Mouse (Mus musculus): Measurements from ENCODE around the gene Agbl4. TPM values are rescaled to one million over a fixed set of nuclear protein-coding genes. Genes with fewer than 3 reads are reported as not detected.

The Agbl4 gene
- polyA plus RNA-seq, 1 experiment from 2014 or later: 1.5 TPM

DNA sequence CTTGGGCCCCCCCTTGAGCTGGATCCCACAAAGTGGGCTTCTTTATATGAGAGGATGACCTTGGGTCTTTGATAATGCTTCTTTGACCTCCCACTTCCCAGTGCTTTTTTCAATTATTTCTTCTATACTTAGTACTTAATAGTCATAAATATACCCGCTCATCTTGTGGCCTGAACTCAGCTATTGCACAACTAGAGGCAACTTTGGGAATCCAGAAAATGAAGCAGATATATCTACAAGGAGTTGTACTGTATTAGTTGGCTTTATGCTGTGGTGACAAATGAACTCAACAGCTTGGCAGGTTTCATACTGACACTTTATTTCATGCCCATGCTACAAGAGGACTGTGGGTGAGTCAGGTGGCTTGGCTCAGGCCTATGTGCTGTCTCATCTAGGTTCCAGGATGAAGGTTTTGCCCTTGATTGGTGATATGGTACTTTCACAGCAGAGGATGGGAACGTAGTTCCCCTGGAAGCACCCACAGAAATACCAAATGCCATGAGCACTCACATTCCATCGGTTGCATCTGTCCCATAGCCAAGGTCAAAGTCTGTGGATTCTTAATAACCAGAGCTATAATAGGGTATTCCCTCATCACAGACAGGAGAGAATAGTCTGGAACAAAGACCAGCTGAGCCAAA lies 1197.3 kb downstream of the Agbl4 start:
- WGBS: 79% methylated on average over 3 of the region's 3 CpGs
- Histone ChIP-seq H3K27ac (no peak overlapping the region), H3K27me3 (no peaks in the 10 kb centered on the region), H3K9ac (no peak overlapping the region), H3K4me2 (no peak overlapping the region), H3K36me3 (no peaks in the 10 kb centered on the region), H3K9me3 (replicated peaks) (no peaks in the 10 kb centered on the region), H3K4me1 (replicated peaks) (peaks cover 15% of the 10 kb centered on the region), H3K4me3 (no peak overlapping the region)
- no peak for ATAC-seq (replicated peaks; ENCODE audit: insufficient number of reproducible peaks, insufficient read depth, low FRiP score, low read depth)

DNA sequence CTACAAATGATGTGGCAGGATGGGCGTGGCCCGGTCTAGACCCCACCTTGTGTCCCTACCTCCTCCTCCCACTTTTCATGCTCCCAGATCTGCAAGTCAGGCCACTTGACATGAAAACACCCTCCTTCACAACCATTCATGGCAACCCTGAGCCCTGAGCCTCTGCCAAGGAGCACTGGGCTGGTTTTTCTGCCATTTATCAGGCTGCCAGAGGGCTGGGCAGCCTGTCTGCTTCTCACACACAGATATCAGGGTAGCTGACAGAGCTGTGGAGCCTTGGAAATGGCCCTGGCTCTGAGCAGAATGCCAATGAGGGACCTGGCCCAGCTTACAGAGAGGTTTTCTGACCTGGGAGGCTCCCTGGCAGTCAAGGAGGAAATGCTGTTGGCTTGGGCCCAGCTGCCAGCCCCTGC lies 1199.8 kb downstream of the Agbl4 start:
- no peaks in the 10 kb centered on the region for H3K27me3 ChIP-seq
- H3K27ac ChIP-seq: peak overlapping the region; percentile 57
- H3K36me3 ChIP-seq: no peaks in the 10 kb centered on the region
- peak; percentile 77 for ATAC-seq (replicated peaks; ENCODE audit: insufficient number of reproducible peaks, insufficient read depth, low FRiP score, low read depth)
- WGBS: 73% methylated on average over 2 of the region's 2 CpGs
- H3K4me2 ChIP-seq: no peak overlapping the region
- H3K4me1 ChIP-seq (replicated peaks): peaks cover 17% of the 10 kb centered on the region
- H3K4me3 ChIP-seq: no peak overlapping the region
- no peak overlapping the region for H3K9ac ChIP-seq
- H3K9me3 ChIP-seq (replicated peaks): no peaks in the 10 kb centered on the region

DNA sequence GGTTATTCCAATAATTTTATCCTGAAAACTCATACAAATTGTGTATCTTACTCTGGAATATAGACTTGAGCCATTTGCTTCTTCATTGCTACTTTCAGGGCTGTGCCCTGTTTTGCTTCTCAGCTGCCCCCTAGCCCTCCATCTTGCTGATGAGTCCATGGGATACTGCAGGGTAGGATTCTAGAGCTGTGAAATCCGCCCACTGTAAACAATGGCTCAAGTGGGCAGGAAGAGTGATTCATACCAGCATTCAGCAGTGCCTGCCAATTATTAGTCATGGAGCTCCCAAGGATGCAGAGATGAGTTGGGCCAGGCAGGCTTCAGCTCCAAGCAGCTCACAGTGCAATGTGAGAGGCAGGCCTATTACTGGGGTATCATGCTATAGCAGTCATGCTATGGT lies 1200.5 kb downstream of the Agbl4 start:
- Histone ChIP-seq H3K4me2 (no peak overlapping the region), H3K4me3 (no peak overlapping the region), H3K27me3 (no peaks in the 10 kb centered on the region), H3K9me3 (replicated peaks) (no peaks in the 10 kb centered on the region), H3K36me3 (no peaks in the 10 kb centered on the region), H3K9ac (no peak overlapping the region), H3K4me1 (replicated peaks) (peaks cover 17% of the 10 kb centered on the region), H3K27ac (no peak overlapping the region)
- 47% methylated on average over 1 of the region's 1 CpGs for WGBS
- ATAC-seq (replicated peaks; ENCODE audit: insufficient number of reproducible peaks, insufficient read depth, low FRiP score, low read depth): no peak

DNA sequence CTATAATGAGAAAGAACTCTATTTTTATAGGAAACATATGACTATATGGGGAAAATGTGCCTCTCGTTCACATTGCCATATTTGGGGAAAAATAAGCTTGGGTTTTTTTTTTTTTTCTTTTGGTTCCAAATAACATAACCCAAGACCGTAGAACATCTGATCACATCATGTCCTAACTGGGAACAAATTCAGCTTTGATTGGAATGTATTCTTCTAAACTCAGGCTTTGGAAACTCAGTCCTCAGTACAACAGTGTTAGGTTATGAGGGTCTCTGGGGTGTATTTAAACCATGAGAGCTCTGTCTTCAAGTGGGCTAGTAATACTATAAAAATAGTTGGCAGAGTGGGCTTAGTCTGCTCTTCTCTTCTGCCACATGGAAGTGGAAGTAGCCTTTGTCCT lies 1205.7 kb downstream of the Agbl4 start:
- H3K4me1 ChIP-seq (replicated peaks): peaks cover 3% of the 10 kb centered on the region; the same call in 1 of the 2 replicates
- H3K27ac ChIP-seq: no peak overlapping the region
- no peaks in the 10 kb centered on the region for H3K27me3 ChIP-seq
- H3K9me3 ChIP-seq (replicated peaks): no peaks in the 10 kb centered on the region
- ATAC-seq (replicated peaks; ENCODE audit: insufficient number of reproducible peaks, insufficient read depth, low FRiP score, low read depth): no peak
- WGBS: 82% methylated on average over 2 of the region's 2 CpGs
- H3K9ac ChIP-seq: no peak overlapping the region
- no peak overlapping the region for H3K4me2 ChIP-seq
- H3K4me3 ChIP-seq: no peak overlapping the region
- H3K36me3 ChIP-seq: no peaks in the 10 kb centered on the region

DNA sequence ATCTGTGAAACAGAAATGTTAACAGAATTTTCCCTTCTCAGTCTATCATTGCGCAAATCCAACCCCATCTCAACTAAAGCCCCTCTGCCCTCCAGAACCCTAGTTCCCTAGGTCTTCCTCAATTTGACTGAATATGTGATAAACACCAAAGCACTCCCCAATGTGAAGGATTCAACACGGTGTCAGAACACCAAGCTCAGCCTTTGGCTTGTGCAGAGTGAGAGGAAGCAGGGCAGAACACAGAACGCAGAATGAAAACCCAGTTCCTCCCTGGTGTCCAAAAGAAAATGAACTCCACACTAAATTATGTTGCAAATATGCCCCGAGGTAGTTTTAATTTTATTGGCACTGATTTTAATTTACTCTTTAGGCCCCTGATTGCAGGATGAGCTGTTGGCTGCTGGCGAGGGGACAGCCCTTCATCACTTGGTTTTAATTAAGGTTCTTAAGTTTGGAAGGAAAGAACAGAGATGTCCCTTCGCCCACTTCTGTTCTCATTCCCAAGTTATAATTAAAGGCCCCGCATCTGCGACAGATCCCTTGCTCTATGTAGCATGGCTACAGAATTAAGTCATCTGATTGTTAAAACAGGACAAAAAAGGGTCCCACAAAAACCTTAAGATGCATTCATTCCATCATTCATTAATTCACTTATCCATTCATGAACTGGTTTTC lies 1210.5 kb downstream of the Agbl4 start:
- WGBS: 82% methylated on average over 8 of the region's 8 CpGs
- Histone ChIP-seq H3K4me3 (no peak overlapping the region), H3K9ac (no peak overlapping the region), H3K4me1 (replicated peaks) (no peaks in the 10 kb centered on the region), H3K36me3 (no peaks in the 10 kb centered on the region), H3K4me2 (no peak overlapping the region), H3K9me3 (replicated peaks) (no peaks in the 10 kb centered on the region), H3K27me3 (no peaks in the 10 kb centered on the region), H3K27ac (no peak overlapping the region)
- ATAC-seq (replicated peaks; ENCODE audit: insufficient number of reproducible peaks, insufficient read depth, low FRiP score, low read depth): no peak

DNA sequence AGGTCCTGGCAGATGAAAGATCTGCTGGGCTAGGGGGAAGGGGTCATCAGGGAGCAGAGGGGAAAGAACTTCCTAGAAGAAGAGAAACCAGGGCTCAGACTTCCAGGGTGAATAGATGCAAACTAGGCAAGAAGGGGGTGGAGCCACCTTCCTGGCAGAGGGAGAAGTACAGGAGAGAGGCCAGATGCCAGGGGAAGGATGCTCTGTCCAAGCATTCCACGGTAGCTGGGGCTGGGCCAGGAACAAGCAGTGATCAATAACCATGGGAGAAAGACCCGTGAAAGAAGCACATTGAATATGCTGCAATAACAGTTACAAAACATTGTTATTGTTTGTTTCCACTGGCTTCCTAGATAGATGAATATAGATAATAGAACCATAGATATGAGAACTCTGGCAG lies 1224.4 kb downstream of the Agbl4 start:
- H3K9me3 ChIP-seq (replicated peaks): no peaks in the 10 kb centered on the region
- H3K9ac ChIP-seq: no peak overlapping the region
- H3K27ac ChIP-seq: no peak overlapping the region
- H3K36me3 ChIP-seq: no peaks in the 10 kb centered on the region
- no peak overlapping the region for H3K4me2 ChIP-seq
- H3K4me3 ChIP-seq: no peak overlapping the region
- H3K4me1 ChIP-seq (replicated peaks): no peaks in the 10 kb centered on the region
- no peaks in the 10 kb centered on the region for H3K27me3 ChIP-seq
- 46% methylated on average over 2 of the region's 2 CpGs for WGBS
- ATAC-seq (replicated peaks; ENCODE audit: insufficient number of reproducible peaks, insufficient read depth, low FRiP score, low read depth): no peak

DNA sequence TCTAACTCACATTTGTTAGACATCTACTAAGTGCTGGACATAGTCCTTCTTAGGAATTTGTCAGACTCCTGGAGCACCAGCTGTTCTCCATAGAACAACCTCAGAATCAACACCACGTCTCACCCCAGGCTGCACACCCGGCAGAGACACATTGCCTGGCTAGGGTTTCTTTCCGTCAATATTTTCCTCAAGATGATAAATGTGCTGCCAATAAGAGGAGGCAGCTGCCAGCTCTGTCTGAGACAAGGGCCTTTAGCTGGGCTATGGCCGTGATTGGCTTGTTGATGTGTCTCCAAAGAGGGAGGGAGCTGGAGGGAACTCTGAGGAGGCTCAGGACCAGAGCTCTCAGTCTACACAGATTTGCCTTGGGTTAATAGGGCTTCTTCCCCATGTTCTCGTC lies 1227.5 kb downstream of the Agbl4 start:
- H3K4me3 ChIP-seq: no peak overlapping the region
- WGBS: 51% methylated on average over 5 of the region's 5 CpGs
- no peaks in the 10 kb centered on the region for H3K9me3 ChIP-seq (replicated peaks)
- H3K27ac ChIP-seq: no peak overlapping the region
- no peaks in the 10 kb centered on the region for H3K36me3 ChIP-seq
- H3K9ac ChIP-seq: no peak overlapping the region
- no peak overlapping the region for H3K4me2 ChIP-seq
- H3K27me3 ChIP-seq: no peaks in the 10 kb centered on the region; the same call in 1 of the 2 replicates
- no peak for ATAC-seq (replicated peaks; ENCODE audit: insufficient number of reproducible peaks, insufficient read depth, low FRiP score, low read depth)
- H3K4me1 ChIP-seq (replicated peaks): no peaks in the 10 kb centered on the region

DNA sequence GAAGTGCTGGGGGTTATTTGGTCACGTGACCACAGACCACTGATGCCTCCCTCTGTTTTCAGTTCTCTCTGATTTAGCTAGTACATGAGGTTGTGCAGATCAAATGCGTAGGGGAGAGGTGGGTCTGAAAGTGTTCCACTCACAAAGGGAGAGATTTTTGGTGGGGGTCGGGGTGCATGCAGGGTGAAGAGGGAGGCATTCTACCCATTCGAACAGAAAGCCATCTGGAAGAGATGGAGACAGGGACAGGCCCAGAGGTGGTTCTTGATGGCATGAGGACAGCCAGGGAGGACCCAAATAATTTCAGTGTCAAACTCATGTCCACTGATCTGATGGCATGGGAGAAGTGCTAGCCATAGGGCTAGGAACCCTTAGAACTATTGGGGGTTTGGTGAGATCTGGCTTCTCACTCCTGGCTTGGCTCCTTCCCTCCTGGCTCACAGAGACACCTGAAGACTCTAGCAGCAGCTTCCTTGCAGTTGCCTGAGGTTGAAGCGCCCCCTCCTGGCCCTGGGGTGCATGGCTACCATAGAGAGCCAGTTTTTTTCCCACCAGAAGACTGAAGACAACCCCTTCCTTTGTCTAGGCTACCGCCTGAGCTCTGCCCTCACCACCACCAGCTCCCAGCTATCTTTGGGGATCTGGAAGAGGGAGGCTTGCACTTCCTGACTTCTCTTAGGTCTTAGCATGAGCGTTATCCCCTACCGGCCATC lies 1228.8 kb downstream of the Agbl4 start:
- Histone ChIP-seq H3K27me3 (no peaks in the 10 kb centered on the region; the same call in 1 of the 2 replicates), H3K36me3 (no peaks in the 10 kb centered on the region), H3K9ac (no peak overlapping the region), H3K4me2 (no peak overlapping the region), H3K27ac (no peak overlapping the region), H3K4me1 (replicated peaks) (no peaks in the 10 kb centered on the region), H3K4me3 (no peak overlapping the region), H3K9me3 (replicated peaks) (no peaks in the 10 kb centered on the region)
- WGBS: 37% methylated on average over 8 of the region's 8 CpGs
- ATAC-seq (replicated peaks; ENCODE audit: insufficient number of reproducible peaks, insufficient read depth, low FRiP score, low read depth): no peak

DNA sequence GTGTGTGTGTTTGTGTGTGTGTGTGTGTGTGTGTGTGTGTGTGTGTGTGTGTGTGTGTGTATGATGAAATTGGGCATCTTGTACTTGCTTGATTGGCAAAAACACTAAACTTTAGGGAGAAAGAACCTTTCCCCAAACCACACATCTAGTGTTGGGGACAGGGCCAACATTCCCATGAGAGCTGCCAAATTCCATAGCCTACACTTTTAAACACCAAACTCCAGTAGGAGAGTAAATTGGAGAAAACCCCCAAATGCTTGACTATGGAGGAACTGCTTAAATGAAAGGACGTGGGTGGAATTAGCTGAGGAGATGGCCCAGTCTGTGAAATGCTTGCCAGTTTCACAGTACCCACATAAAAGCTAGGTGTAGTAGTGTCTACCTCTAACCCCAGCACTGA lies 1235.2 kb downstream of the Agbl4 start:
- Histone ChIP-seq H3K9me3 (replicated peaks) (no peaks in the 10 kb centered on the region), H3K27ac (no peak overlapping the region), H3K9ac (no peak overlapping the region), H3K4me2 (no peak overlapping the region), H3K36me3 (no peaks in the 10 kb centered on the region), H3K4me3 (no peak overlapping the region), H3K27me3 (no peaks in the 10 kb centered on the region), H3K4me1 (replicated peaks) (no peaks in the 10 kb centered on the region)
- WGBS: 83% methylated on average over 1 of the region's 1 CpGs
- no peak for ATAC-seq (replicated peaks; ENCODE audit: insufficient number of reproducible peaks, insufficient read depth, low FRiP score, low read depth)

DNA sequence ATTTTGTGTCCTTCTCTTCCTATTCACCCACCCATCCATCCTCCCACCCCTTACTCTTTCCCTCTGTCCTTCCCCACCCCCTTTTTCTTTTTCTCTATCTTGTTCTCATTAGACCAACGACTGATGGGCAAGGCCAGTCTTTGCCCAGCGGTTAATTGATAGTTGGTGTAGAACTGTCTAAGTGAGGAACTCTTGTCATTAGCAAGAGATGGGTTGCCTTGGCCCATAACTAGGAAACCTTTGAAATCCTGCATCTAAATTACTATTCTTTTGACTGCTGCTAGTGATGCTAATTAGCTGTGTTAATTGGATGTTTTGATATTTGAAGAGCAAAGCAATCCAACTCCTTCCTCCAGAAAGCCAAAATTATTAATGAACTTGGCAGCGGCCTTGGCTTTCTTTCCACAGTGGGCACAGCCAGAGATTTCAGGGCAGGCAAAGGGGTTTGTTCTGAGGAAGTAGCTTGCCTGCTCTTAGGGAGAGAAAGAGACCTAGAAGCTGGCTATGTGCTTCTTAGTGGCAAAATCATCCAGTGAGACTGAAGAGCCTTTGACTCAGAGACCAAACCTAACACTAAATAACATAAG lies 1238.2 kb downstream of the Agbl4 start:
- Histone ChIP-seq H3K9ac (no peak overlapping the region), H3K4me2 (no peak overlapping the region), H3K4me1 (replicated peaks) (no peaks in the 10 kb centered on the region), H3K4me3 (no peak overlapping the region), H3K9me3 (replicated peaks) (no peaks in the 10 kb centered on the region), H3K27me3 (no peaks in the 10 kb centered on the region), H3K27ac (no peak overlapping the region), H3K36me3 (no peaks in the 10 kb centered on the region)
- ATAC-seq (replicated peaks; ENCODE audit: insufficient number of reproducible peaks, insufficient read depth, low FRiP score, low read depth): no peak
- WGBS: 79% methylated on average over 3 of the region's 3 CpGs

DNA sequence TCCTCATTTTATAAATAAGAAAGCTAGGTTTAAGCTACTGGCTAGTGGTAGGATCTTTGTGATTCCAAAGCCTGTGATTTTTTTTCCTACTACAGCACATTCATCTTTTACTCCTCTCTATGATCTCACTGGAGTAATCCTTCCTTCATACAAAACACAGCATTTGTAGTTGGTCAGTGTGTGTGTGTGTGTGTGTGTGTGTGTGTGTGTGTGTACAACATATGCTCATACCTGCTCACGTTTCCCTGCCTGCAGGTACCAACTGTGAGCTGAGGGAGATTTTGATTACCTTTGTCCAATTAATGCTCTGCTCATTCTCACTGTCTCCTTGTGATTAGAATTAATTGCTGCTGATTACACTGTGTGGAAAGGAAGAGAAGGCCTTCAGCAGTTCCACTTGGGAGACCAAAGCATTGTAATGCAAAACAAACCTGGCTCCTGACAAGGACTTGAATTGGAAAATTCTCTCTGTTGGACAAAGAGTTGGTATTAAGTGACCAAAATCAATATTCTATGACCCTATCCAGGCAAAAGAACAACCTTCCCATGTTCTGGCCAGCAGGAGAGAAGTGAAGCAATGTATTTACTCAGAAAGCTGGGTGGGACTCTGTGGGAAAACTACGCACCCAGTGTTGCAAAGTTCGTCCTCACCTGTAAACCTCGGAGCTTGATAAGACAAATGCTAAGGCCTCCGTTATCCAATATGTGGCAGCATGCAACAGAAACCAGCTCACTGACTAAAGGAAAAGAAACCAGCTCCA lies 1241.7 kb downstream of the Agbl4 start:
- Histone ChIP-seq H3K4me3 (no peak overlapping the region), H3K4me2 (no peak overlapping the region), H3K27ac (no peak overlapping the region), H3K36me3 (no peaks in the 10 kb centered on the region), H3K27me3 (no peaks in the 10 kb centered on the region), H3K9ac (no peak overlapping the region), H3K9me3 (replicated peaks) (no peaks in the 10 kb centered on the region), H3K4me1 (replicated peaks) (no peaks in the 10 kb centered on the region; the same call in 1 of the 2 replicates)
- WGBS: 76% methylated on average over 5 of the region's 5 CpGs
- ATAC-seq (replicated peaks; ENCODE audit: insufficient number of reproducible peaks, insufficient read depth, low FRiP score, low read depth): no peak
